Mouse (Mus musculus): ENCODE measurements at regions not wholly inside any gene's neighbourhood (a gene's known extent, or its start where the extent isn't known, plus 50 kb on each side); places are given as distances from the start of the nearest gene placed in this dataset.

DNA sequence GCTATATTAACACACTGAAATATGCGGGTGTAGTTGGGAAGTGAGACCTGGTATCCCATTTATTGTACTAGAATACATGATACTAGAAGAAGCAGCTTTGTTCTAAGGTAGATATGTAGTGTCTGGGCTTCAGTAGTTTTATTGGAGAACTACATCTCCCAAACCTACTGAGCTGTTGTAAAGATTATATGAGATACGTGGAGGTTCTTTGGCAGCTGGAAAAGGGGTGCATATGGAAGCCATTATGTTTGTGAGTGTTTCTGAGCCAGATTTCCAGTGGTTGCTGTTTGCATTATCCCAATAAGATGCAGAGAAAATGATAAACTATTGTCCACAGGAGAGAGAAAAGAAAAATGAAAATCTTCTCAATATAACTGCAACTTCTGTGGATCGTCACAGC lies 171.1 kb upstream of the Ccdc54 start:
- no peaks in the 10 kb centered on the region for H3K36me3 ChIP-seq
- H3K9ac ChIP-seq: no peak overlapping the region
- H3K4me3 ChIP-seq: no peak overlapping the region
- H3K27me3 ChIP-seq: no peaks in the 10 kb centered on the region
- H3K9me3 ChIP-seq: no peaks in the 10 kb centered on the region
- no peak for ATAC-seq (ENCODE audit: insufficient number of reproducible peaks, insufficient read depth, low FRiP score, low TSS enrichment)
- no peaks in the 10 kb centered on the region for H3K4me1 ChIP-seq
- WGBS: 65% methylated on average over 3 of the region's 3 CpGs
- H3K27ac ChIP-seq: no peak overlapping the region
- H3K4me2 ChIP-seq (replicated peaks): no peak overlapping the region

GRCm38 (mm10) chr16:50759979-50760378 lies 169.0 kb upstream of the Ccdc54 start:
- no peak overlapping the region for H3K9ac ChIP-seq
- ATAC-seq (ENCODE audit: insufficient number of reproducible peaks, insufficient read depth, low FRiP score, low TSS enrichment): no peak
- H3K4me3 ChIP-seq: no peak overlapping the region
- no peak overlapping the region for H3K27ac ChIP-seq
- no peaks in the 10 kb centered on the region for H3K36me3 ChIP-seq
- no peak overlapping the region for H3K4me2 ChIP-seq (replicated peaks)
- H3K9me3 ChIP-seq: no peaks in the 10 kb centered on the region
- 81% methylated on average over 5 of the region's 5 CpGs for WGBS
- no peaks in the 10 kb centered on the region for H3K27me3 ChIP-seq
- no peaks in the 10 kb centered on the region for H3K4me1 ChIP-seq

GRCm38 (mm10) chr16:50756696-50757095 lies 165.7 kb upstream of the Ccdc54 start:
- H3K4me3 ChIP-seq: no peak overlapping the region
- no peak overlapping the region for H3K27ac ChIP-seq
- no peaks in the 10 kb centered on the region for H3K27me3 ChIP-seq
- WGBS: 44% methylated on average over 4 of the region's 4 CpGs
- H3K9me3 ChIP-seq: no peaks in the 10 kb centered on the region
- peaks cover 3% of the 10 kb centered on the region; the same call in 1 of the 2 replicates for H3K4me1 ChIP-seq
- no peak overlapping the region for H3K9ac ChIP-seq
- ATAC-seq (ENCODE audit: insufficient number of reproducible peaks, insufficient read depth, low FRiP score, low TSS enrichment): no peak
- no peak overlapping the region for H3K4me2 ChIP-seq (replicated peaks)
- no peaks in the 10 kb centered on the region for H3K36me3 ChIP-seq

- WGBS: 6% methylated on average over 3 of the region's 3 CpGs
- no peak overlapping the region for H3K9ac ChIP-seq
- H3K9me3 ChIP-seq: no peaks in the 10 kb centered on the region
- no peak overlapping the region for H3K4me3 ChIP-seq
- 0 out of 2 replicates have a peak, but pooled peaks have one; percentile 64 for ATAC-seq (ENCODE audit: insufficient number of reproducible peaks, insufficient read depth, low FRiP score, low TSS enrichment)
- H3K4me1 ChIP-seq: peaks cover 3% of the 10 kb centered on the region; the same call in 1 of the 2 replicates
- H3K27me3 ChIP-seq: no peaks in the 10 kb centered on the region
- peak overlapping the region; percentile 48 for H3K27ac ChIP-seq
- no peaks in the 10 kb centered on the region for H3K36me3 ChIP-seq
- no peak overlapping the region for H3K4me2 ChIP-seq (replicated peaks)
Measured at GRCm38 (mm10) chr16:50753612-50754389, 162.8 kb upstream of the Ccdc54 start.

- Histone ChIP-seq H3K27ac (peak overlapping the region; percentile 48; the same call in 1 of the 2 replicates), H3K36me3 (no peaks in the 10 kb centered on the region), H3K27me3 (no peaks in the 10 kb centered on the region), H3K9ac (no peak overlapping the region), H3K9me3 (no peaks in the 10 kb centered on the region), H3K4me3 (no peak overlapping the region), H3K4me2 (replicated peaks) (no peak overlapping the region), H3K4me1 (peaks cover 3% of the 10 kb centered on the region; the same call in 1 of the 2 replicates)
- 72% methylated on average over 11 of the region's 11 CpGs for WGBS
- no peak for ATAC-seq (ENCODE audit: insufficient number of reproducible peaks, insufficient read depth, low FRiP score, low TSS enrichment)
Measured at GRCm38 (mm10) chr16:50753046-50753445, 162.1 kb upstream of the Ccdc54 start.

- Histone ChIP-seq H3K4me2 (replicated peaks) (no peak overlapping the region), H3K4me3 (no peak overlapping the region), H3K27ac (no peak overlapping the region), H3K4me1 (peaks cover 3% of the 10 kb centered on the region; the same call in 1 of the 2 replicates), H3K9me3 (no peaks in the 10 kb centered on the region), H3K36me3 (no peaks in the 10 kb centered on the region), H3K27me3 (no peaks in the 10 kb centered on the region), H3K9ac (no peak overlapping the region)
- 79% methylated on average over 10 of the region's 10 CpGs for WGBS
- no peak for ATAC-seq (ENCODE audit: insufficient number of reproducible peaks, insufficient read depth, low FRiP score, low TSS enrichment)
Measured at GRCm38 (mm10) chr16:50752277-50752600, 161.3 kb upstream of the Ccdc54 start.

GRCm38 (mm10) chr16:50751495-50752276 lies 160.7 kb upstream of the Ccdc54 start:
- H3K36me3 ChIP-seq: no peaks in the 10 kb centered on the region
- H3K9me3 ChIP-seq: no peaks in the 10 kb centered on the region
- no peak overlapping the region for H3K4me2 ChIP-seq (replicated peaks)
- H3K27ac ChIP-seq: no peak overlapping the region
- H3K9ac ChIP-seq: no peak overlapping the region
- peaks cover 3% of the 10 kb centered on the region; the same call in 1 of the 2 replicates for H3K4me1 ChIP-seq
- H3K27me3 ChIP-seq: no peaks in the 10 kb centered on the region
- 74% methylated on average over 9 of the region's 9 CpGs for WGBS
- ATAC-seq (ENCODE audit: insufficient number of reproducible peaks, insufficient read depth, low FRiP score, low TSS enrichment): no peak
- H3K4me3 ChIP-seq: no peak overlapping the region

DNA sequence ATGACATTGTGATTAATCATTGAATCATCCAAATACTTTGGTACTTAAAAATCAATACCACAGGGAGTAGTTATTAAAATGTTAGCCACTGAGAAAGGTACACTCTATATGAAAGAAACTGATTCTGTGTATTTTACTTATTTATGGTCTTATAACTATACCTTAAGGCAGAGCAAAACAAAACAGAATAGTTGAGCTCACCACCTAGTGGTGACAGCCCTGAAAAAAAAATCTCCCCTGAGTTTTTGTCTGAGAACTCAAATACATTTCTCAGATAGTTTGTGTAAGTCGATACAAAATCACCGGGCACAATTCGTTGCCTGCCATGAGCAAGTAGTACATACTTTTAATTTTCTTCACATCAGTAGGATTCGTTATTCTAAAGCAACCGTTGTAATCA lies 156.7 kb upstream of the Ccdc54 start:
- Histone ChIP-seq H3K4me2 (replicated peaks) (no peak overlapping the region), H3K27ac (no peak overlapping the region), H3K9ac (no peak overlapping the region), H3K36me3 (no peaks in the 10 kb centered on the region), H3K4me3 (no peak overlapping the region), H3K9me3 (no peaks in the 10 kb centered on the region), H3K27me3 (no peaks in the 10 kb centered on the region), H3K4me1 (no peaks in the 10 kb centered on the region)
- 92% methylated on average over 5 of the region's 5 CpGs for WGBS
- ATAC-seq (ENCODE audit: insufficient number of reproducible peaks, insufficient read depth, low FRiP score, low TSS enrichment): no peak

GRCm38 (mm10) chr16:50745723-50746122 lies 154.8 kb upstream of the Ccdc54 start:
- no peaks in the 10 kb centered on the region for H3K9me3 ChIP-seq
- H3K4me3 ChIP-seq: no peak overlapping the region
- no peaks in the 10 kb centered on the region for H3K36me3 ChIP-seq
- H3K27ac ChIP-seq: no peak overlapping the region
- WGBS: 43% methylated on average over 2 of the region's 2 CpGs
- no peak for ATAC-seq (ENCODE audit: insufficient number of reproducible peaks, insufficient read depth, low FRiP score, low TSS enrichment)
- no peak overlapping the region for H3K9ac ChIP-seq
- H3K4me1 ChIP-seq: no peaks in the 10 kb centered on the region
- no peaks in the 10 kb centered on the region for H3K27me3 ChIP-seq
- no peak overlapping the region for H3K4me2 ChIP-seq (replicated peaks)

- Histone ChIP-seq H3K4me2 (replicated peaks) (peak overlapping the region; percentile 61), H3K27ac (no peak overlapping the region), H3K9ac (peak overlapping the region; percentile 43; the same call in 1 of the 2 replicates), H3K36me3 (no peaks in the 10 kb centered on the region), H3K9me3 (no peaks in the 10 kb centered on the region), H3K27me3 (no peaks in the 10 kb centered on the region), H3K4me3 (peak overlapping the region; percentile 42), H3K4me1 (peaks cover 5% of the 10 kb centered on the region)
- ATAC-seq (ENCODE audit: insufficient number of reproducible peaks, insufficient read depth, low FRiP score, low TSS enrichment): no peak
- WGBS: 22% methylated on average over 10 of the region's 10 CpGs
Measured at GRCm38 (mm10) chr16:50737396-50737843, 146.5 kb upstream of the Ccdc54 start.

- Histone ChIP-seq H3K36me3 (no peaks in the 10 kb centered on the region), H3K4me2 (replicated peaks) (peak overlapping the region; percentile 61), H3K27ac (no peak overlapping the region), H3K4me3 (peak overlapping the region; percentile 42), H3K4me1 (peaks cover 5% of the 10 kb centered on the region), H3K9me3 (no peaks in the 10 kb centered on the region), H3K27me3 (no peaks in the 10 kb centered on the region), H3K9ac (peak overlapping the region; percentile 40)
- 9% methylated on average over 21 of the region's 21 CpGs for WGBS
- ATAC-seq (ENCODE audit: insufficient number of reproducible peaks, insufficient read depth, low FRiP score, low TSS enrichment): peak; percentile 84
Measured at GRCm38 (mm10) chr16:50736151-50737047, 145.4 kb upstream of the Ccdc54 start.
